Mouse (Mus musculus): ENCODE measurements around the gene Greb1.

Gene Greb1

DNA sequence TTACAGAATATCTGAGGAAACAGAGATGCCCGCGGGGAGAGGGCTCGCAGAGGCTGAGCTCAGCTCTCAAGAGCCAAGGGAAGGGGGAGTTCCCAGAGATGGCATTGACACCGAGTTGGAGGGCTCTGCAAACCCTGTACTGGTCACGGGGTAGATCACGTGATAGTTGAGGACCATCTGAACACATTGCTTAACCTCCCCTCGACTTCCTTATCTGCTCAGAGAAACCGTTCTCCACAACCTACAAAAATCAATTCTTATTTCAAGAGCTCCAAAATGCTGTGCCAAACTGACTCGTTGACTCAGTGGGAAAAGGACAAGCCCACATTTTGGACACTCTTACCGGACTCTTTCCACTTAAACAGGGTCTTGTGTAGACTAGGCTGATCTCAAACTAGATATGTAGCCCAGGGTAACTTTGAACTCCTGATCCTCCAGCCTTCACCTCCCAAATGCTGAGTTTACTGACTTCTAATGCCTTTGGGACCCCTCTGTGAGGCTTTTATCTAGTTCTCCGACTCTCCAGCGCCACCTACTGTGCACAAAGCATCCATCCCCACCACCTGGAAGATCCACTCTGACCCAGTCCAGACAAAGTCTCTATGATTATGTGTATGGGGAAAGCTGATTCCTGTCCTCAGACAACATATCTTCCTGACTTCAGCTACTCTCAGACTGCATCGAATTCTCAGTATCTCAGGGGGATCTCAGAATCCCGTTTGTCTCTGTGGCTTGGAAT lies 166.4 kb downstream of the Greb1 start:
- peak; percentile 54 for DNase-seq (ENCODE audit: low read depth, low spot score)

DNA sequence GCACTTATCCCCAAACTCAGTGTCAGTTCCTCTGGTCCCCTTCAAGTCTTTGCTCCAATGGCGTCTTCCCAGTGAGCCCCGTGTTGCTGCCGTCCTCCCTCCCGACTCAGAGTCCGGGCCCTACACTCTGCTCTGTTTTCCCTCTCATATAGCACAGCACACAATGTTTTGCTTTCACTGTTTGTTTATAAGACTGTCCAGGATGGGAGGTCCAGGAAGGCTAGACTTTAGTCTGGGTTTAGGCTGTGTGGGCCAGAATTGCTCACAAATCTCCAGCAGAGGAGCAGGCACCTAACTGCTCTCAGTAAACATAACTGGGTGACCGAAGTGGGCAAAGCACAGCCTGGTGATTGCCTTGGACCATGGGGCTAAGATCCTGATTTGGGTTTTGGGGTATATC lies 167.5 kb downstream of the Greb1 start:
- no peak for DNase-seq (ENCODE audit: low read depth, low spot score)

DNA sequence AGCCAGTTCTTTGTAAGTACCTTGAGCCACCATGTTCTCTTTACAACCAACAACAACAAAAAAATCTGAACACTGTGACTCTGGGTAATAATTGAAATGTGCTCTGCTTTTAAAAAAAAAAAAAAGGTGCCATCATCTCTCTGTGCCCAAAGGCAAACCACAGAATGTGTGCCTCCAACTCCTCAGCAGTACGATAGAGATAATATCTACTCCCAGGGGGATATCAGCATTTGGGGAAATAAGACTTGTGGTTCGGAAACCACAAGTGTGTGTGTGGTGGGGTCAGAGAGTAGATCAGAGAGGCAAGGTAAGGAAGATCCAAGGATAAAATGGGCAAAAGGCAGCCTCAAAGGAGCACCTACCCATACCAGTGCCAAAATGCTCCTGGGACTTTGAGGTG lies 169.3 kb downstream of the Greb1 start:
- DNase-seq (ENCODE audit: low read depth, low spot score), result no peak

DNA sequence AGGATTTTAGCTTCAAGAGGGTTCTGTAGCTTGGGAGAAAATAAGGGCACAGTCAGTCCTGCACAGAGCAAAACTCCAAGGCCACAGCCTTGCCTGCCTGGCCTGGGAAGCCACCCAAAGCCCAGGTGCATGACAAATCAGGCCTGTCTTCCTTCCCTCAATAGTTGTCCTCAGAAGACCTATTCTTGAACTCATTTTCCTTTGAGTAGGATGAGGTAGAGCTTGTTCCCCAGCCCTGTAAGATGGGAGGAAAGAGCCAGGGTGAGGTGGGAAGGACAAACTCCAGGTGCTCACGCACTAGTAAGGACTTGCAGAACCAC lies 169.9 kb downstream of the Greb1 start:
- no peak for DNase-seq (ENCODE audit: low read depth, low spot score)

DNA sequence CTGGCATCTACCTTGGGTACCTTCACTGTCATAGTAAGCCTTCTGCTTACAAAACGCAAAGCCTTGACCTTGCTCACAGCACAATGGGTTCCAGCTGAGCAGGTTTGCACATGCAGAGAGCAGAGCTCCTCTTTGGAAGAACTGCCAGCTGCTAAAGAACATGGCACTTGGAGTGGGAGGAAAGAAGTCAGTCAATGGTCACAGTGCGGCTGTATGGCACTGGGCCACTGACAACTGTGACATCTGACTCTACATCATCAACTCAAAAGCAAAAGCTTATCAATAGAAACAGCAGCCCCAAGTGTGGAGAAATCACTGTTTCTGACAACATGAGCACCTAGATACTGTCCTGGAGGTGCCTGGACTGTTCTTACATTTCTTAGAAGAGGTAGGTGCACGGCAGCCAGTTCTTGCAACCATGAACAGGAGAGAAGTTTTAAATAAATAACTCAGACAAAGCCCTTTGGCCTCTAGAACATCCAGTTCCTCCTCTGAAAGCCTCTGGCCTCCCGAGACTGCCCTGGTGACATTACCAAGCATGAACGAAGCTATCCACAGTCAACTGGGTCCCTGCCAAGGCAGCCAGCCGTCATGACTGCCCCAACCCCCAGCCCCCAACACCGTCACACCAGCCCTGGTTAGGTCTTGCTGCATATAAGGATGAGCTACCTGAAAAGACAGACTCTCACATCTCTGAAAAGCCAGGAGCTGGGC lies 170.4 kb downstream of the Greb1 start:
- DNase-seq (ENCODE audit: low read depth, low spot score), result no peak
